Mouse (Mus musculus) spleen, postnatal 14 days (tissue): Measurements from ENCODE around the gene Olfr1445.

ENCODE experiments used
- DNase-seq, 2 experiments: peaks; one replicate each; pipeline ENCODE4 v3.0.0; 2021 to 2022; ENCODE audit warnings: low spot score in 2 of 2

Gene Olfr1445

DNA sequence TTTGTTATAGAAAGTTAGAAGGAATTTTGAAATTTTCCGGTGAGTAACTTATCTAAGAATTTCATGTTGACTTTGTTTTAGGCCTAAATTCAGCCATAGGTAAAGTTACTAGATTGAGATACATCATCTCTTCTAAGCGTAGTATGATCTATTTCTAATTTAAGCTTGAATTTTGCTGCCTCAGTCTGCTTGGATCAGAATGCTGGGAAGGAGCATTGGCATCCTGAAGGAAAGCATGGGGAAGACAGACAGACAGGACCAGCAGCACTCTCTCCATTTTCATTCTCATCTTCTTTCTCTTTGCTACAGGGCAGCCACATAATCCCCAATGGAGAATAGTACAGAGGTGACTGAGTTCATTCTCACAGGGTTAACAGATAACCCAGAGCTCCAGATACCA lies at the start of gene Olfr1445:
TSS of gene Olfr1445 (plus strand) at position 301 of the 400 bp plus-strand sequence.
- no peak for DNase-seq

GRCm38 (mm10) chr19:12838507-12838906 lies 45.1 kb upstream of the Olfr1445 start:
- no peak for DNase-seq

- no peak for DNase-seq
Observed at GRCm38 (mm10) chr19:12846382-12846781, 37.3 kb upstream of the Olfr1445 start, which contains the start of gene Gm5244. Gene Gm5244 (plus strand): TSS chr19:12846682.

DNA sequence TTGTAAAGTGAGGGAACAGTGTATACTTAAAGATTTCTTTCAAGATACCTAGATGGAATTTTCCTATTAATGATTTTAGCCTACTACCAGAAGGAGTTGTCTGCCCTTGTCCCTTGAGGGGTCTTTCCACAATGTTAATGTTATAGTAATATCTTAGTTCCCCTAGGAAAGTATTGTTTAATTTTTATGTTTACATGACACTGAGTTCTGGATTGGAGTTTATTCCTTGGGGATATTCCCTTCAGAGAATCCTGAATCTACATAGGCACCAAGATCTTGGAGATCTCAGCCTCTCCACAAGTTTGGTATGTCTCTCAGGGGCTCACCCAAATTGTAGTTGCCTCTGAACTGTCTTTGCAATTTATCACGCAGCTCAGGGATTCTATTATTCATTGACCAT lies 26.7 kb upstream of the Olfr1445 start, which contains the start of gene Olfr1444:
TSS of gene Olfr1444 (plus strand) at position 301 of the 400 bp plus-strand sequence.
- no peak for DNase-seq

GRCm38 (mm10) chr19:12893424-12893823 lies 9.8 kb downstream of the Olfr1445 start, which contains the start of gene Olfr1446:
Gene Olfr1446 (minus strand): TSS chr19:12893524.
- DNase-seq, result no peak

DNA sequence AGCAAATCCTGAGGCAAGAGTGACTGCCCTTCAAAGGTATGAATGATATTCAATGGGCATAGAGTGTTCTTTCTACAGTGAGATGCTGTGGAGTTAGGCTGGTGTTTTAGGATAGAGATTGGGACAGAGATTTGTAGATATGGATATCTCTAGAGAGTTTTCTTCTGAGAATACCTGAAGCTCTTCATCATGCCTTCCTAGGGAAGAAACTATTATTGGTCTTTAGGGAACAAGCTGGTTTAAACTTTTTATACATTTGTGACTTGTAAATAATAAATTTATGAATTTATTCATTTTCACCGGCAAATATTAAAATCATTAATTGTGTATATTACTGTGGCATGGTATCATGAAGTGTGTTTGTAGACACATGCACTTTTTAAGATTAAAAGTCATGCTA lies 20.0 kb downstream of the Olfr1445 start, which contains the start of gene Olfr1447:
TSS of gene Olfr1447 (minus strand) at position 101 of the 400 bp plus-strand sequence.
- no peak for DNase-seq

DNA sequence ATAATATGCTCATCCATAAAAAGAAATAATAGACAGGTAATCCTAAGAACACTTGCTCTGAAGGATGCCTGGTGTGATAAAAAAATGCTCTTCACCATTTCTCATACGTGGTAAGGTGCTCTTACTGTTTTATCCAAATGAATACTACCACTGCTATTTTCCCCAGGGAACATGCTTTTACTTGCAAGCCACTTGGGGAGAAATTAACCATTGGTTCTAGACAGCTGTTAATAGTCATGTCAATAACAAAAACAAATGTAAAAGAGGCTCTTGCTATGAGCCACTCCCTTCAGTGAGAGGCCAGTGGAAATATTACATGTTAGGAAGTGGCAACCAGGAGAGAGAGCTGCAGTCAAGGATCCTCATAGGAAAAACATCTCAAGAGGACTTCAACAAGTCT lies 40.7 kb downstream of the Olfr1445 start, which contains the start of gene Olfr1448:
TSS of gene Olfr1448 (minus strand) at position 101 of the 400 bp plus-strand sequence.
- DNase-seq, result no peak

- DNase-seq, result no peak
Observed at GRCm38 (mm10) chr19:12930540-12930939, 46.9 kb downstream of the Olfr1445 start, which contains the start of gene Olfr1449. Gene Olfr1449 (plus strand): TSS chr19:12930840.
